Mouse (Mus musculus) MEL (cell line): ENCODE measurements at regions not wholly inside any gene's neighbourhood (a gene's known extent, or its start where the extent isn't known, plus 50 kb on each side); places are given as distances from the start of the nearest gene placed in this dataset.

ENCODE experiments used
- DNase-seq: peaks from one replicate; pipeline ENCODE4 v3.0.0; 2011; ENCODE audit warnings: low read depth, low spot score
- H3K27ac ChIP-seq: 2 replicates; pipeline ENCODE4 v1.5.1; 2012; ENCODE audit warnings: low read depth, mild to moderate bottlenecking, control low read depth, low read length, moderate library complexity; ENCODE audit not compliant: control insufficient read depth
- H3K27me3 ChIP-seq, 2 experiments: fragments of 150-350 bp in 1 of 2; sonication (generic) in 1 of 2; 2 replicates each; pipeline ENCODE4 v1.6.1; 2012; ENCODE audit warnings: low read length in 2 of 2, mild to moderate bottlenecking in 2 of 2, improper control_type of control experiment in 1 of 2, moderate library complexity in 1 of 2; ENCODE audit not compliant: insufficient read depth in 2 of 2, control insufficient read depth in 1 of 2
- H3K36me3 ChIP-seq, 2 experiments: 2 replicates each; pipeline ENCODE4 v1.6.1; 2012 to 2014; ENCODE audit warnings: low read length in 2 of 2, improper control_type of control experiment in 1 of 2, inconsistent platforms in 1 of 2, mild to moderate bottlenecking in 1 of 2; ENCODE audit not compliant: insufficient read depth in 2 of 2, control insufficient read depth in 1 of 2
- H3K4me1 ChIP-seq, 2 experiments: fragments of 150-350 bp in 1 of 2; sonication (generic) in 1 of 2; 2 replicates each; pipeline ENCODE4 v1.6.1; 2012; ENCODE audit warnings: low read length in 2 of 2, improper control_type of control experiment in 1 of 2, mild to moderate bottlenecking in 1 of 2; ENCODE audit not compliant: insufficient read depth in 2 of 2, control insufficient read depth in 1 of 2
- H3K4me3 ChIP-seq, 2 experiments: fragments of 150-350 bp in 1 of 2; sonication (generic) in 1 of 2; 2 replicates each; pipeline ENCODE4 v1.5.1; 2012; ENCODE audit warnings: low read depth in 2 of 2, low read length in 2 of 2, mild to moderate bottlenecking in 2 of 2, moderate library complexity in 2 of 2, control low read depth in 1 of 2, improper control_type of control experiment in 1 of 2; ENCODE audit not compliant: control insufficient read depth in 1 of 2, insufficient read depth in 1 of 2
- H3K79me2 ChIP-seq: 2 replicates; pipeline ENCODE4 v1.6.1; 2012; ENCODE audit warnings: mild to moderate bottlenecking, low read length, moderate library complexity; ENCODE audit not compliant: control insufficient read depth, poor library complexity, insufficient read depth
- H3K9ac ChIP-seq: 2 replicates; pipeline ENCODE4 v1.6.1; 2012; ENCODE audit warnings: low read depth, mild to moderate bottlenecking, control low read depth, low read length, moderate library complexity; ENCODE audit not compliant: control insufficient read depth, poor library complexity, severe bottlenecking
- H3K9me3 ChIP-seq: fragments of 150-350 bp; sonication (generic); replicated peaks from 2 replicates; pipeline ENCODE4 v1.6.1; 2012; ENCODE audit warnings: mild to moderate bottlenecking, low read length, improper control_type of control experiment, moderate library complexity; ENCODE audit not compliant: insufficient read depth
- BHLHE40 ChIP-seq: IDR thresholded peaks from 2 replicates; pipeline ENCODE4 v1.6.1; 2012; ENCODE audit warnings: low read depth, mild to moderate bottlenecking, inconsistent platforms, low read length, improper control_type of control experiment, borderline replicate concordance
- CHD1 ChIP-seq: IDR thresholded peaks from 2 replicates; pipeline ENCODE4 v1.6.1; 2012; ENCODE audit warnings: low read depth, mild to moderate bottlenecking, inconsistent platforms, low read length, improper control_type of control experiment
- CHD2 ChIP-seq: IDR thresholded peaks from 2 replicates; pipeline ENCODE4 v1.6.1; 2011; ENCODE audit warnings: low read length, improper control_type of control experiment
- ELF1 ChIP-seq: IDR thresholded peaks from 2 replicates; pipeline ENCODE4 v1.6.1; 2014; ENCODE audit warnings: low read depth, mild to moderate bottlenecking, inconsistent platforms, low read length, improper control_type of control experiment, moderate library complexity
- GABPA ChIP-seq: IDR thresholded peaks from 2 replicates; pipeline ENCODE4 v1.6.1; 2012; ENCODE audit warnings: low read depth, mild to moderate bottlenecking, inconsistent platforms, low read length, improper control_type of control experiment, moderate library complexity
- HCFC1 ChIP-seq: IDR thresholded peaks from 2 replicates; pipeline ENCODE4 v1.6.1; 2012; ENCODE audit warnings: low read depth, mild to moderate bottlenecking, inconsistent platforms, low read length, improper control_type of control experiment, moderate library complexity
- JUND ChIP-seq: IDR thresholded peaks from 2 replicates; pipeline ENCODE4 v1.6.1; 2011; ENCODE audit warnings: low read depth, mild to moderate bottlenecking, improper control_type of control experiment, low read length
- KAT2A ChIP-seq: conservative IDR thresholded peaks from 2 replicates; pipeline ENCODE4 v1.6.1; 2012; ENCODE audit warnings: low read depth, low read length, improper control_type of control experiment, inconsistent platforms
- MAZ ChIP-seq: IDR thresholded peaks from 2 replicates; pipeline ENCODE4 v1.6.1; 2012; ENCODE audit warnings: low read depth, mild to moderate bottlenecking, inconsistent platforms, low read length, improper control_type of control experiment
- MEF2A ChIP-seq: IDR thresholded peaks from 2 replicates; pipeline ENCODE4 v1.6.1; 2014; ENCODE audit warnings: low read depth, mild to moderate bottlenecking, inconsistent platforms, low read length, improper control_type of control experiment; ENCODE audit not compliant: poor library complexity, insufficient replicate concordance, severe bottlenecking; ENCODE audit errors: extremely low read depth
- MYB ChIP-seq: IDR thresholded peaks from 2 replicates; pipeline ENCODE4 v1.6.1; 2011; ENCODE audit warnings: mild to moderate bottlenecking, low read depth, low read length, improper control_type of control experiment
- MYC ChIP-seq: IDR thresholded peaks from 2 replicates; pipeline ENCODE4 v1.6.1; 2011; ENCODE audit warnings: low read depth, mild to moderate bottlenecking, low read length, improper control_type of control experiment, moderate library complexity
- NELFE ChIP-seq: IDR thresholded peaks from 2 replicates; pipeline ENCODE4 v1.6.1; 2011; ENCODE audit warnings: low read depth, low read length, improper control_type of control experiment
- NRF1 ChIP-seq: IDR thresholded peaks from 2 replicates; pipeline ENCODE4 v1.6.1; 2014; ENCODE audit warnings: low read depth, mild to moderate bottlenecking, inconsistent platforms, low read length, improper control_type of control experiment, moderate library complexity; ENCODE audit not compliant: poor library complexity, insufficient read depth, severe bottlenecking
- POLR2AphosphoS5 ChIP-seq: IDR thresholded peaks from 2 replicates; pipeline ENCODE4 v1.6.1; 2012; ENCODE audit warnings: low read depth, borderline replicate concordance, mild to moderate bottlenecking, inconsistent platforms, low read length, moderate library complexity, mixed read lengths
- SIN3A ChIP-seq: IDR thresholded peaks from 2 replicates; pipeline ENCODE4 v1.6.1; 2012; ENCODE audit warnings: low read length, improper control_type of control experiment, inconsistent platforms
- TAL1 ChIP-seq: IDR thresholded peaks from 2 replicates; pipeline ENCODE4 v1.6.1; 2012; ENCODE audit warnings: mild to moderate bottlenecking, inconsistent platforms, low read length, moderate library complexity, mixed read lengths
- TBP ChIP-seq: IDR thresholded peaks from 2 replicates; pipeline ENCODE4 v1.8.0; 2011; ENCODE audit warnings: low read depth, low read length, improper control_type of control experiment
- TCF12 ChIP-seq: IDR thresholded peaks from 2 replicates; pipeline ENCODE4 v1.6.1; 2014; ENCODE audit warnings: low read depth, mild to moderate bottlenecking, inconsistent platforms, low read length, improper control_type of control experiment, moderate library complexity
- ZKSCAN1 ChIP-seq: IDR thresholded peaks from 2 replicates; pipeline ENCODE4 v1.6.1; 2012; ENCODE audit warnings: low read depth, mild to moderate bottlenecking, inconsistent platforms, low read length, improper control_type of control experiment, moderate library complexity
- ZMIZ1 ChIP-seq: IDR thresholded peaks from 2 replicates; pipeline ENCODE4 v1.6.1; 2012; ENCODE audit warnings: low read depth, mild to moderate bottlenecking, inconsistent platforms, low read length, improper control_type of control experiment, moderate library complexity

GRCm38 (mm10) chr8:37048912-37049692, 55.7 kb downstream of the AI429214 start:
- Histone ChIP-seq H3K79me2 (no peaks in the 10 kb centered on the region), H3K36me3 (no peaks in the 10 kb centered on the region), H3K4me3 (no peak overlapping the region), H3K27ac (no peak overlapping the region), H3K4me1 (no peaks in the 10 kb centered on the region), H3K9ac (no peak overlapping the region), H3K27me3 (no peaks in the 10 kb centered on the region), H3K9me3 (no peaks in the 10 kb centered on the region)
- no peak for DNase-seq
- TF ChIP-seq MYC (no peak), MYB (no peak), ELF1 (no peak), ZKSCAN1 (no peak), GABPA (no peak), TAL1 (no peak), TCF12 (no peak), JUND (no peak), MAZ (no peak), MEF2A (no peak), HCFC1 (no peak), TBP (no peak), NRF1 (no peak), NELFE (no peak), KAT2A (no peak), POLR2AphosphoS5 (no peak), CHD2 (no peak), BHLHE40 (no peak), CHD1 (no peak)

GRCm38 (mm10) chr8:37049969-37050683, 56.7 kb downstream of the AI429214 start:
- H3K79me2 ChIP-seq: no peaks in the 10 kb centered on the region
- H3K27ac ChIP-seq: no peak overlapping the region
- H3K9ac ChIP-seq: no peak overlapping the region
- H3K36me3 ChIP-seq: no peaks in the 10 kb centered on the region
- H3K27me3 ChIP-seq: no peaks in the 10 kb centered on the region
- TF ChIP-seq SIN3A (no peak), KAT2A (no peak), ZMIZ1 (no peak), ELF1 (no peak), MAZ (no peak)
- no peak for DNase-seq
- H3K9me3 ChIP-seq: no peaks in the 10 kb centered on the region
- no peaks in the 10 kb centered on the region for H3K4me1 ChIP-seq
- no peak overlapping the region for H3K4me3 ChIP-seq
